Mouse (Mus musculus): ENCODE results near the gene Tiparp. TPM values are rescaled to one million over a fixed set of nuclear protein-coding genes. Genes with fewer than 3 reads are reported as not detected.

Gene Tiparp
- 39.5 and 41.9 TPM in 2 replicates for polyA plus RNA-seq (2015; fragmentation: Nextera tagmentation; extraction: Ambion mirVana)

DNA sequence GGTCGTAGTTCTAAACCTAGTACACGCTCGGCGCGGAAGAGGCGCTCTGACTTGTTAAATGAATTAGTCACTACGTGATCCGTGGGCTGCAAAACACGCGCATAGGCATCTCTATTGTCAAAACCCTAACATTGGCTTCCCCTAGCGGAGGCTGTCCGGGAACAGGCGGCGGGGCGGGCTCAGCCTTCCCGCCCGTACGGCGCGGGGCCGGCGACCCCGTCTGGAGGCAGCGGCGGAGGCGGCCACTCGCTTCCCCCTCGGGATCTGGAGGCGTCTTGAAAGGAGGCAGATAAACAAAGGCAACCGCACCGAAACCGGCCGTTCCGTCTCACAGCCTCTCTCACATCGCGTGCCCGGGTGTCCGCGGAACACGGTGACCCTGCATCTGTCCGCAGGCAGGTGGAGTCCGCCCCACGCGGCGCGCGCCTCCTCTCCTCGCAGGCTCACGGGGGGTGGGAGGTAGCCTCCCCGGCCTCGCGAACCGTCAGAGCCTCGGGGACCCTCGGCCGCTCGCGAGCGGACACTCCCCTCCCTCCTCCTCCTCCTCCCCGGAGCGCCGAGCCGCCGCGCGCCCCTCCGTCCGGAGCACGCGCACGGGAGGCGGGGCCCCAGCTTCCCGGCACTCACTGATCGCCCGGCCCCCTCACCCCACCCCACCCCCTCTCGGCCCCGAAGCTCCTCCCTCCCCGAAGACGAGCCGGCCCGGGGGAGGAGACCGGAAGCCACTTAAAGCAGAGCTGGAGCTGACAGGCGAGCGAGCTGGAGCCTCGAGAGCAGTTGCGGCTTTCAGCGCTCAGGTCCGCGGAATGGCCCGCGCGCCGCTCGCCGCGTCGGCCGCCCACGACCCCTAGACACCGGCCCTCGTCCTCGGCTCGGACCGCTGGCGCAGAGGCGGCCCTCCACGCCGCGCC is at the start of gene Tiparp:
Gene Tiparp (plus strand): TSS at position 720 of the 911 bp plus-strand sequence.
- H3K36me3 ChIP-seq (ENCODE audit: control insufficient read depth, insufficient read depth, low read length), result no peaks in the 10 kb centered on the region
- H3K27me3 ChIP-seq (replicated peaks; ENCODE audit: control insufficient read depth, insufficient read depth, low read length), result no peaks in the 10 kb centered on the region
- peaks cover 2% of the 10 kb centered on the region; the same call in 1 of the 2 replicates for H3K4me1 ChIP-seq (ENCODE audit: control insufficient read depth, insufficient read depth, low read length)
- WGBS, result under 1% methylated on average over 92 of the region's 109 CpGs
- H3K27ac ChIP-seq (ENCODE audit: low read length), result peak within 1 kb of the TSS; percentile 99
- ATAC-seq, result peak; percentile 92
- peak within 1 kb of the TSS; percentile 98 for H3K9ac ChIP-seq (ENCODE audit: low read depth, low read length)
- H3K4me2 ChIP-seq (ENCODE audit: low read depth, low read length), result peak within 1 kb of the TSS; percentile 61
- H3K4me3 ChIP-seq (ENCODE audit: low read length), result peak within 1 kb of the TSS; percentile 98
- no peaks in the 10 kb centered on the region for H3K9me3 ChIP-seq (ENCODE audit: control insufficient read depth, low read length)

DNA sequence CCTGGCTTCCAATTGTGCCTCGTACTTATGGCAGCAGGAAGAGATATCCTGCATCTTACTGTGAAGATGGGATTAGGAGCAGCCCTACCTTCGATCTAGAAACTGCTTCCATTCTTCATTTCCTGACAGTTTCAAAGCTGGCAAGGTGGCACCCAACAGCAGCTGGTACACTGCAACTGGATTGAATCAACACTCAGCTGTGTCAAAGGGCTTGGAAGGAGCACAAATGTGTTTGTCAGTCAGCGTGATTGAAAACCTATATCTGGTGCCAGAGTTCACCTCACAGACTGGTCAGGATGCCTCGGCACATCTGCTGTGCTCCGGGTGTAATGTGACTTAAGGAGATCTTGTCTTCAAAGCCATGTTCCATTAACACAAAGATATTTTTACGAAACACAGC is 47.5 kb upstream of the Tiparp start:
- H3K27me3 ChIP-seq (replicated peaks; ENCODE audit: control insufficient read depth, insufficient read depth, low read length), result no peaks in the 10 kb centered on the region
- H3K36me3 ChIP-seq (ENCODE audit: control insufficient read depth, insufficient read depth, low read length), result no peaks in the 10 kb centered on the region
- WGBS, result 59% methylated on average over 6 of the region's 6 CpGs
- no peak overlapping the region for H3K27ac ChIP-seq (ENCODE audit: low read length)
- no peak overlapping the region for H3K4me3 ChIP-seq (ENCODE audit: low read length)
- no peaks in the 10 kb centered on the region for H3K9me3 ChIP-seq (ENCODE audit: control insufficient read depth, low read length)
- H3K4me1 ChIP-seq (ENCODE audit: control insufficient read depth, insufficient read depth, low read length), result 0 out of 2 replicates have a peak, but pooled peaks cover 3% of the 10 kb centered on the region
- no peak for ATAC-seq
- H3K4me2 ChIP-seq (ENCODE audit: low read depth, low read length), result no peak overlapping the region
- H3K9ac ChIP-seq (ENCODE audit: low read depth, low read length), result no peak overlapping the region

DNA sequence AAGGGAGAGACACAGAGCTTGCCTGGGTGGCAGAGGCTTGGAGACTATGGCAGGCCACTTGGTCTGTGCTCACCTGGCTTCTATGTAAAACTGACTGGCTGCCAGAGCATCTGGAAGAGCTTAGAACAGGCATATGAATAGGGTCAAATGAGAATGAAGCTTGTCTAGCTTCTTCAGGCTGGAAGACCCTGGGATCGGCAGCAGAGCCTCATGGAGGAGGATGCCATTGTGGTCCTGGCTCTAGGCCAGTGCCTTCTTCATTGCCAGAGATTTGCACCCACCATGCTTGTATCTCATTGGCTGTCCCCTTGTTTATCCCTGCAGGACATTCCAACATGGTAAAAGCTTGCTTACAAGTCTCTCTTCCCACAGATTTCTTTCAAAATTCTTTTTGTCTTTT is 45.9 kb upstream of the Tiparp start:
- Histone ChIP-seq H3K4me3 (ENCODE audit: low read length) (no peak overlapping the region), H3K4me1 (ENCODE audit: control insufficient read depth, insufficient read depth, low read length) (0 out of 2 replicates have a peak, but pooled peaks cover 3% of the 10 kb centered on the region), H3K27ac (ENCODE audit: low read length) (no peak overlapping the region), H3K9me3 (ENCODE audit: control insufficient read depth, low read length) (no peaks in the 10 kb centered on the region), H3K4me2 (ENCODE audit: low read depth, low read length) (no peak overlapping the region), H3K36me3 (ENCODE audit: control insufficient read depth, insufficient read depth, low read length) (no peaks in the 10 kb centered on the region), H3K27me3 (replicated peaks; ENCODE audit: control insufficient read depth, insufficient read depth, low read length) (no peaks in the 10 kb centered on the region), H3K9ac (ENCODE audit: low read depth, low read length) (no peak overlapping the region)
- ATAC-seq, result no peak
- 52% methylated on average over 1 of the region's 1 CpGs for WGBS

GRCm38 (mm10) chr3:65482698-65483407 is 45.4 kb upstream of the Tiparp start:
- WGBS, result 40% methylated on average over 6 of the region's 6 CpGs
- Histone ChIP-seq H3K4me2 (ENCODE audit: low read depth, low read length) (no peak overlapping the region), H3K4me3 (ENCODE audit: low read length) (no peak overlapping the region), H3K27me3 (replicated peaks; ENCODE audit: control insufficient read depth, insufficient read depth, low read length) (no peaks in the 10 kb centered on the region), H3K27ac (ENCODE audit: low read length) (no peak overlapping the region), H3K4me1 (ENCODE audit: control insufficient read depth, insufficient read depth, low read length) (0 out of 2 replicates have a peak, but pooled peaks cover 3% of the 10 kb centered on the region), H3K36me3 (ENCODE audit: control insufficient read depth, insufficient read depth, low read length) (no peaks in the 10 kb centered on the region), H3K9ac (ENCODE audit: low read depth, low read length) (no peak overlapping the region), H3K9me3 (ENCODE audit: control insufficient read depth, low read length) (no peaks in the 10 kb centered on the region)
- ATAC-seq, result peak; percentile 71

- Histone ChIP-seq H3K27ac (ENCODE audit: low read length) (no peak overlapping the region), H3K27me3 (replicated peaks; ENCODE audit: control insufficient read depth, insufficient read depth, low read length) (no peaks in the 10 kb centered on the region), H3K36me3 (ENCODE audit: control insufficient read depth, insufficient read depth, low read length) (no peaks in the 10 kb centered on the region), H3K9me3 (ENCODE audit: control insufficient read depth, low read length) (no peaks in the 10 kb centered on the region), H3K9ac (ENCODE audit: low read depth, low read length) (no peak overlapping the region), H3K4me2 (ENCODE audit: low read depth, low read length) (no peak overlapping the region), H3K4me1 (ENCODE audit: control insufficient read depth, insufficient read depth, low read length) (0 out of 2 replicates have a peak, but pooled peaks cover 3% of the 10 kb centered on the region), H3K4me3 (ENCODE audit: low read length) (no peak overlapping the region)
- WGBS, result 67% methylated on average over 7 of the region's 7 CpGs
- ATAC-seq, result no peak
These were observed 44.0 kb upstream of the Tiparp start for GRCm38 (mm10) chr3:65484161-65484733.

DNA sequence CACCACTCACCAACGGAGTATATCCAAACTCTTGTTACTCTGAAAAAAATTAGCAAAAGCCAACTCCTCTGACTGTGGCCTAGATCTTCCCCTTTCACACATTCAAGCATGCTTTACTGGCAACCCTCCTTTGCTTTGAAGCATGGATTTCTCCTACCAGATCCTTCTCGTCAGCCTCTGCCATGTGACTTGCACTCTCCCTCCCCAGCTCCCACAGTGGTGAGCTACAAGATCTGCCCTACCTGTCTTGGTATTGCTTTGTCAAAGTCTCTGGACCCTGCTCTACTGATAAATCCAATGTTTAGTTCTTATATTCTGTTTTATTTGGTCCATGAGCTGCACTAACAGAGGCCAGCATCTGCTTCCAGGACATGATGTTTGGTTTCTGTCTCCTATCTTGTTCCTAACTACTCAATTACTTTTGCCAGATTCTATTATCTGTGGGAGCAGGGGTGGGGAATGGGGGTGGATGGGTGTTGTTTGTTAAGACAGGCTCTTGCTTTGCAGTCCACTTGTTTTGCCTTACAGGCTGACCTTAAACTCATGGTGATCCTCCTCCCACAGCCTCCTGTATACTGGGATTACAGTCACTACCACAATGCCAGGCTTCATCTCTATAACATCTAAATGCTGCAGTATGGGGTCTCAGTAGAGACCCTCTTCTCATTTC is 40.7 kb upstream of the Tiparp start:
- Histone ChIP-seq H3K36me3 (ENCODE audit: control insufficient read depth, insufficient read depth, low read length) (no peaks in the 10 kb centered on the region), H3K4me2 (ENCODE audit: low read depth, low read length) (no peak overlapping the region), H3K4me1 (ENCODE audit: control insufficient read depth, insufficient read depth, low read length) (no peaks in the 10 kb centered on the region), H3K4me3 (ENCODE audit: low read length) (no peak overlapping the region), H3K9me3 (ENCODE audit: control insufficient read depth, low read length) (no peaks in the 10 kb centered on the region), H3K9ac (ENCODE audit: low read depth, low read length) (no peak overlapping the region), H3K27ac (ENCODE audit: low read length) (no peak overlapping the region), H3K27me3 (replicated peaks; ENCODE audit: control insufficient read depth, insufficient read depth, low read length) (no peaks in the 10 kb centered on the region)
- WGBS, result 81% methylated on average over 2 of the region's 2 CpGs
- no peak for ATAC-seq

DNA sequence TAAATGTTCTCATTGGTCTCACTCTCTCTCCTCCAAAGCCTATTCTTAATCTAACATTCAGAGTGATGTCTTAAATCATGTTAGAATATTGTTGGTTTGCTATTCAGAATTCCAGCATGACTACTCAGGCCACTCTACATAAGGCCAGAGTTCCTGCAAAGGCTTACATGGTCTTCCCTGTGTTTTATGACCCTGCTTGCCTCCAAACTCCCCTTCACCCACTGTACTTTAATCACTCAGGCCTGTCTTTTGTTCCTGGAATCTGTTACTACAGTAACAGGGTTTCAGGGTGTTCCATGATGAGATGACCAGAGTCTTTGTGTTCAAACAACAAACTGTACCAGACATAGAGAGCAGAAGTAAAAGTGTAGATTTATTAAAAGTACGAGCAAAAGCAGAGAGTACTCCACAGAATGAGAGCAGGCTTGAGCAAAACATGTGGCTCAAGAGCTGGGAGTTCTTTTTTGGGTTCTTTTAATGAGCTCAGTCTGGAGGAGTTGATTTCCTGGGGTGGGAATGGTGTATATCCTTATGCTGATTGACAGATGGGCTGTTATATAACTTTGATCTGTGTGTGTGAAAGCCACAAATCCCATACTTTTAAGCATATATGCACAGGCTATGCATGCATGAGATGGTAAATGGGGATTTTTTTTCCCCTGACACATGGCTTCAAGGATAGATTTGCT is 39.5 kb upstream of the Tiparp start:
- Histone ChIP-seq H3K4me3 (ENCODE audit: low read length) (no peak overlapping the region), H3K4me1 (ENCODE audit: control insufficient read depth, insufficient read depth, low read length) (no peaks in the 10 kb centered on the region), H3K4me2 (ENCODE audit: low read depth, low read length) (no peak overlapping the region), H3K27me3 (replicated peaks; ENCODE audit: control insufficient read depth, insufficient read depth, low read length) (no peaks in the 10 kb centered on the region), H3K9me3 (ENCODE audit: control insufficient read depth, low read length) (no peaks in the 10 kb centered on the region), H3K36me3 (ENCODE audit: control insufficient read depth, insufficient read depth, low read length) (no peaks in the 10 kb centered on the region), H3K27ac (ENCODE audit: low read length) (no peak overlapping the region), H3K9ac (ENCODE audit: low read depth, low read length) (no peak overlapping the region)
- no peak for ATAC-seq
- WGBS, result 81% methylated on average over 1 of the region's 1 CpGs

- H3K4me3 ChIP-seq (ENCODE audit: low read length), result no peak overlapping the region
- no peaks in the 10 kb centered on the region for H3K27me3 ChIP-seq (replicated peaks; ENCODE audit: control insufficient read depth, insufficient read depth, low read length)
- no peak overlapping the region for H3K9ac ChIP-seq (ENCODE audit: low read depth, low read length)
- no peaks in the 10 kb centered on the region for H3K4me1 ChIP-seq (ENCODE audit: control insufficient read depth, insufficient read depth, low read length)
- H3K4me2 ChIP-seq (ENCODE audit: low read depth, low read length), result no peak overlapping the region
- whole genome bisulfite sequencing, result 91% methylated on average over 6 of the region's 6 CpGs
- no peaks in the 10 kb centered on the region for H3K36me3 ChIP-seq (ENCODE audit: control insufficient read depth, insufficient read depth, low read length)
- no peaks in the 10 kb centered on the region for H3K9me3 ChIP-seq (ENCODE audit: control insufficient read depth, low read length)
- no peak overlapping the region for H3K27ac ChIP-seq (ENCODE audit: low read length)
- ATAC-seq, result no peak
These were observed 38.6 kb upstream of the Tiparp start for GRCm38 (mm10) chr3:65489601-65490000.

All from intestine, embryonic 16.5 days (tissue).